Mouse (Mus musculus) spleen, postnatal 4 days (tissue): ENCODE measurements at regions not wholly inside any gene's neighbourhood (a gene's known extent, or its start where the extent isn't known, plus 50 kb on each side); places are given as distances from the start of the nearest gene placed in this dataset.

Experiments
- DNase-seq, 2 experiments: peaks; one replicate each; pipeline ENCODE4 v3.0.0; 2022; ENCODE audit warnings: low spot score in 2 of 2

GRCm38 (mm10) chr10:111111020-111111419 lies 53.5 kb upstream of the Osbpl8 start:
- no peak for DNase-seq

GRCm38 (mm10) chr10:111108658-111109633 lies 55.6 kb upstream of the Osbpl8 start:
- DNase-seq, result peak; percentile 54 to 76

- no peak for DNase-seq
Observed at GRCm38 (mm10) chr10:111107852-111108251, 56.7 kb upstream of the Osbpl8 start.

- DNase-seq, result peak; percentile 71 to 86
Observed at GRCm38 (mm10) chr10:111107387-111107786, 57.2 kb upstream of the Osbpl8 start.

- no peak for DNase-seq
Observed at GRCm38 (mm10) chr10:111106411-111106810, 58.1 kb upstream of the Osbpl8 start.

GRCm38 (mm10) chr10:111105662-111106061 lies 58.9 kb upstream of the Osbpl8 start:
- DNase-seq, result no peak

- DNase-seq, result no peak
Observed at GRCm38 (mm10) chr10:111103512-111103911, 61.0 kb upstream of the Osbpl8 start.

GRCm38 (mm10) chr10:111103086-111103485 lies 61.5 kb upstream of the Osbpl8 start:
- no peak for DNase-seq

GRCm38 (mm10) chr10:111101901-111102761 lies 62.4 kb upstream of the Osbpl8 start:
- no peak for DNase-seq

GRCm38 (mm10) chr10:111099812-111100464 lies 64.6 kb upstream of the Osbpl8 start:
- DNase-seq, result peak; percentile 53 to 83

- DNase-seq, result no peak
Observed at GRCm38 (mm10) chr10:111099059-111099811, 65.3 kb upstream of the Osbpl8 start.

- DNase-seq, result no peak
Observed at GRCm38 (mm10) chr10:111097245-111097644, 67.3 kb upstream of the Osbpl8 start.

GRCm38 (mm10) chr10:111096811-111097210 lies 67.7 kb upstream of the Osbpl8 start:
- no peak for DNase-seq

GRCm38 (mm10) chr10:111094405-111094804 lies 70.1 kb upstream of the Osbpl8 start:
- DNase-seq, result no peak

GRCm38 (mm10) chr10:111089382-111089781 lies 75.2 kb upstream of the Osbpl8 start:
- no peak for DNase-seq

GRCm38 (mm10) chr10:111085561-111085960 lies 75.6 kb upstream of the Zdhhc17 start:
- DNase-seq, result no peak

GRCm38 (mm10) chr10:111084267-111084780 lies 74.4 kb upstream of the Zdhhc17 start:
- no peak for DNase-seq

- no peak for DNase-seq
Observed at GRCm38 (mm10) chr10:111083861-111084260, 73.9 kb upstream of the Zdhhc17 start.

- no peak for DNase-seq
Observed at GRCm38 (mm10) chr10:111083338-111083737, 73.4 kb upstream of the Zdhhc17 start.

- no peak for DNase-seq
Observed at GRCm38 (mm10) chr10:111080322-111080721, 70.4 kb upstream of the Zdhhc17 start.

- no peak for DNase-seq
Observed at GRCm38 (mm10) chr10:111079051-111079450, 69.1 kb upstream of the Zdhhc17 start.
